Mouse (Mus musculus) bone marrow, adult 2 months (tissue): ENCODE data around the gene B230104I21Rik.

Experiments used
- CTCF ChIP-seq: fragments of 200-500 bp; IDR thresholded peaks from 2 replicates; pipeline ENCODE4 v1.5.1; 2011; ENCODE audit warnings: low read length, control low read depth; ENCODE audit not compliant: control insufficient read depth, insufficient read depth
- POLR2A ChIP-seq: fragments of 200-500 bp; IDR thresholded peaks from 2 replicates; pipeline ENCODE4 v1.6.1; 2011; ENCODE audit warnings: low read depth, mild to moderate bottlenecking, control low read depth, low read length, borderline replicate concordance; ENCODE audit not compliant: control insufficient read depth

DNA sequence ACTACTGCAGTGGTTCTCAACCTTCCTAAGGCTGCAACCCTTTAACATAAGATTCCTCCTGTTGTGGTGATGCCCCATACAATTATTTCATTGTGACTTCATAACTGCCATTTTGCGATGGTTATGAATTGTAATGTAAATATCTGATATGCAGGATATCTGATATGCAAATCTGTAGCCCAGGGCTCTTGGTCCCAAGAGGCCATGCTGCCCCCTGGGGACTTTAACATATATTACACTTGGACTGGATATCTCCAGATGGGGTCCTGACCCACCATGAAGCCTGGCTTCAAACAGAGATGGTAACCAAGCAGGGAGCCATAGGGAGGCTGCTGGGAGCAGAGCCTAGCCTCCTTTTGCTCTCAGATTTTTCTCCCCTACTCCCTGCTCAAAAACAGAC, 56.7 kb downstream of the B230104I21Rik start:
- TF ChIP-seq CTCF: no peak
- TF ChIP-seq POLR2A: no peak
